Mouse (Mus musculus) bone marrow macrophage, adult 2 months (primary cell): ENCODE data around the gene Myo5a. TPM values are rescaled to one million over a fixed set of nuclear protein-coding genes. Genes with fewer than 3 reads are reported as not detected.
A peak's percentile ranks its signal among the peaks of the same experiment; 100 is the strongest.

Experiments
- H3K27ac ChIP-seq: 2 replicates; pipeline ENCODE4 v1.5.1; 2012; ENCODE audit warnings: low read depth, low read length; ENCODE audit not compliant: insufficient read depth
- H3K4me1 ChIP-seq: 2 replicates; pipeline ENCODE4 v1.6.1; 2012; ENCODE audit warnings: low read length; ENCODE audit not compliant: control insufficient read depth, insufficient read depth
- H3K4me3 ChIP-seq: 2 replicates; pipeline ENCODE4 v1.5.1; 2012; ENCODE audit warnings: mild to moderate bottlenecking, low read length, moderate library complexity; ENCODE audit not compliant: insufficient read depth
- CTCF ChIP-seq: IDR thresholded peaks from 2 replicates; pipeline ENCODE4 v1.5.1; 2012; ENCODE audit warnings: low read depth, mild to moderate bottlenecking, low read length, moderate library complexity
- POLR2A ChIP-seq: IDR thresholded peaks from 2 replicates; pipeline ENCODE4 v1.6.1; 2012; ENCODE audit warnings: mild to moderate bottlenecking, low read depth, low read length, borderline replicate concordance
- polyA plus RNA-seq: library from polyadenylated mRNA; stranded (reverse); fragments of >200 nt; gene quantifications from 2 replicates; pipeline ENCODE4 v1.2.4, GENCODE M21; 2012; ENCODE audit not compliant: missing spikeins, insufficient read depth, insufficient read length

Myo5a gene
- polyA plus RNA-seq, 1 experiment = 234 TPM

DNA sequence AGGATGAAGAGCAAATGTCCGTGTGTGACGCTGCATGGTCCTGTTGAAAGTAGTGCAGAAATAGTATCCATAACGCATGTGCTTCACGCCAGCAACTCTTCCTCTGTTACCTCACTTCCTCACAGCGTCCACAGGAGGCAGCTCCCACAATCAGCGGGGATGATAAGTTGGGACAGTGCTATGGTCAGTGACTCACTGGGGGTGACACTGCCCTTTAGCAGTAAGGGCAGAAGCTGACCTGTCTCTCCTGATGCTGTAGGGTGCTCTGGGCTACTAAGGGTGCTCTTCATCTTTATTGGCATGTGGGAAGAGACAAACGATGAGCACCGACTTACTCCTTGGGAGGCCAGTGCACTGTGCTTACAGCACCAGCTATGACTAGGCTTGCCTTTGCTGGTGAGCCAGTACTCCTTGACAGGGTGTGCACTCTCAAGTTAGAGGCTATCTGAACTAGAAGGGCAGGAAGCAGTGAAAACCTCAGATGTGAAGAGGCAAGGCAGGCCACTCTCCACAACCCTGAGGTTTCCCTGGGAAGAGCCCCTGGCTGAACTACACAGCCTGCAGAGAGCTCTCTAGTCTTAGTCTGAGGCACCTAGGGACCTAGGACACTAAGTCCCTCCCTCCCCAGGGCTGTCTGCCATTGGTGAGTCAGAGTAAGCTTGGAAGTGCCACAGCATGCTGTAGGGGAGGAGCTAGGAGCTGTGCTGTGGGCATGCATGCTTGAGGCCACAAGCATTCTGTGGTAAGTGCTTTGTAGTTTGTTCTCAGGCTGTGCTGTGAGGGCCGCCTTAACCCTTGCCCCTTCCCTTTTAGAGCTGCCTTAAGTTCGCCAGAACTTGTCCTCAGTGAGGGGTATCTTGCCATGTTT lies 150.8 kb downstream of the Myo5a start:
- H3K4me3 ChIP-seq = no peak overlapping the region
- no peak overlapping the region for H3K27ac ChIP-seq
- TF ChIP-seq CTCF = no peak
- TF ChIP-seq POLR2A = no peak
- peaks cover 4% of the 10 kb centered on the region for H3K4me1 ChIP-seq

DNA sequence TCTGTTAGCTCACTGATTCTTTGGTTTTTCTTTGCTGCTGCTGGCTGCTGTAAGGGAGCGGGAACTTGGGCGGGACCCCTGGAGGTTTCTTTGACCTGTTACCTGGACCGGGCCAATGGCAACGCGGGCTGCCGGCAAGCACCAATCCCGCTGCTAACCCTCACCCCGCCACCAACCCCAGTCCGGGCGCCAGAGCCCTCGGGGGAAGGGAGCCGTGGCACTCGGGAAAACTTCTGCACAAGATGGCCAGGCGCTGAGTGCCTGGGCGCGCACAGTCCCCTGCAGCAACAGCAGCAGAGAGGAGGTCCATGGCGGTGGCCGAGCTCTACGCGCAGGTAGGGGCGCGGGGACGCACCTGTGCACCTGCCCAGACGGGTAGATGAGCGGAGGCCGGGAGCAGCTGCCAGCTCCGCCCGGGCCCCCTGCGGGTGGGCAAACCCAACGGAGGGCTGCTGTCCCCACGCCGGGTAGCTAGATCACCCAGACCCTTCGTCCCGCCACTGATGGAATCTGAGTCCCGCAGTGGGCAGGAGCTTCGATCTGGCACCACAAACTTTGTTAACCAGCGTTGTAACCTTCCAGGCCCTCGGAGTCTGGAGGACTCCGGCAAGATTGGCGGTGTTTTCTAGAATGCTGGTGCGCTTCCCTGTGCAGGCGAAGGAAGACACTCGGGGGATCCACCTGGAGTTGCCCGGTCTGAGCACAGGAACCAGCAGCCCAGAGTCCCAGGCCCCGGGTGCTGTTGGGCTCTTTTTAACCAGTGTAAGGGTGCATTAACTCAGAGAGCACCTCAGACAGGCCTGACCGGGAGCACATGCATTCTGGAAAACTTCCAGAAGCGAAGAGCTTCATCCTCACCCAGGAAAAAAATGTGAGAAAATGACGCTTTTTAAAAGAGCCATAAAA lies 161.3 kb downstream of the Myo5a start, which contains the start of gene Myo5c:
Myo5c (plus strand) TSS at position 180 of the 906 bp plus-strand sequence.
- no peak for TF ChIP-seq CTCF
- TF ChIP-seq POLR2A = no peak
- peaks cover 3% of the 10 kb centered on the region for H3K4me1 ChIP-seq
- H3K27ac ChIP-seq = no peak within 1 kb of the TSS
- peak within 1 kb of the TSS; percentile 33; the same call in 1 of the 2 replicates for H3K4me3 ChIP-seq

DNA sequence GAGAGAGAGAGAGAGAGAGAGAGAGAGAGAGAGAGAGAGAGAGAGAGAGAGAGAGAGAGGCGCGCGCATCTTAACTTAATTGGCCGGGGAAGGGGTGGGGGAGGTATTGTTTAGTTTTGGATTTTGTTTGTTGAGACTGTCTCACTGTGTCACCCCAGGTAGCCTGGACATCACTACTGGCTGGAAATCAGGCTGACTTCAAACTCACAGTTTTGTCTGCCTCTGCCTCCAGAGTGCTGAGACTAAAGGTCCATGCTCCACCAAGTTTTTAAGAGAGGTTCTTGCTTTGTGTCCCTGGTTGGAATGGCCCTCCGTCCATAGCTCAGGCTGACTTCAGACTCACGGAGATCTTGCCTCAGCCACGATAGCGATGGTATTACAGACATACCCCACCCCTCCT lies 162.0 kb downstream of the Myo5a start:
- H3K4me1 ChIP-seq = peaks cover 3% of the 10 kb centered on the region
- no peak overlapping the region for H3K27ac ChIP-seq
- TF ChIP-seq CTCF (no peak), POLR2A (no peak)
- H3K4me3 ChIP-seq = no peak overlapping the region

DNA sequence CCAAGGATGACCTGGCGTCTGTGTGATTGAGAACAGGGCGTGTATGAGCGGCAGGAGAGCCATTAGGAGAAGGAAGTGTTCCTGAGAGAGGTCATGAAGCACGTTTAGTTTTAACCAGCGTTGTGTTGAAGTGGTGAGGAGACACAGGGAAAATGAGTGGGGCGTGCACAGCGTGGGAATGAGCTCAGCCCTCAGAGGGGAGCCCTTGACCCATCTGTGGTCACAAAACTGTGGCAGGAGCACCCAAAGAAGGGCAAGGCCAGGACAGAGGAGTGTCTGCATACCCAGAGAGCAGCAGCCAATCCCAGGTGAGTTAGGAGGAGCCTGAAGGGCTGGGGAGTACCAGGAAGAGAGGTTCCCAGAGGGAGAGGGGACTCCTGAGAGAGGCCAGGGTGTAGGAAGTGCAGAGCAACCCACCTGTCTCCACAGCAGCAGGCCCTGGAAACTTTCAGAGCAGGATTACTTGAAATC lies 163.5 kb downstream of the Myo5a start:
- Histone ChIP-seq H3K4me1 (peaks cover 3% of the 10 kb centered on the region), H3K4me3 (no peak overlapping the region), H3K27ac (no peak overlapping the region)
- TF ChIP-seq CTCF = no peak
- no peak for TF ChIP-seq POLR2A

DNA sequence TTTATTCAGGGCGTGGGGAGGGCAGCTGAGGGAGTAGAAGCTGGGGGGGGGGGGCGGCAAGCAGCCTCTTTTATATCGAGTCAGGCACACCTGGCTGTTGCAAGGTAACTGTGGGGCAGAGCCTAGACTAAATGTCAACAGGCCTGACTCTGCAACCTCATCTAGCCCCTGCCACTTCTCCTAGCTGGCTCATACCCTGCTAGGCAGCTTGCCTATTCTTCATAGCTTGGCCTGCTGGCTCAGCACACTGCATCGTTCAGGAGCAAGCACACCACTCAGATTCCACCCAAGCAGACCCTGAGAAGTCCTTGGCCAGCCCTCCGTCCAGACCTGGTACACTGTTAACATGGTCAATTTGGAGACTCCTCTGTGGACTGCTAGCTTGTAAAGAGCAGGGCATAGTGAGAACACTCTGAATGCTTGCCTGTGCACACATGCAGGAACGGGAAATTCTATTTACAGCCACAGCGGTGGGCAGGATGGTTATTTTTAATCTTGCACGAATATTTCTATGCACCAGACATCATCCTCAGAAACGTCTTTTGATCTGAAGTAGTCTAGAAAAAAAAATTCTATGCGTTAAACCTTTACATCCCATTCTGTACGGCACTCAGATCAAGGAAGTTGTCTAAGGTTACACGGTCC lies 164.3 kb downstream of the Myo5a start:
- H3K27ac ChIP-seq = no peak overlapping the region
- TF ChIP-seq POLR2A = no peak
- TF ChIP-seq CTCF = no peak

DNA sequence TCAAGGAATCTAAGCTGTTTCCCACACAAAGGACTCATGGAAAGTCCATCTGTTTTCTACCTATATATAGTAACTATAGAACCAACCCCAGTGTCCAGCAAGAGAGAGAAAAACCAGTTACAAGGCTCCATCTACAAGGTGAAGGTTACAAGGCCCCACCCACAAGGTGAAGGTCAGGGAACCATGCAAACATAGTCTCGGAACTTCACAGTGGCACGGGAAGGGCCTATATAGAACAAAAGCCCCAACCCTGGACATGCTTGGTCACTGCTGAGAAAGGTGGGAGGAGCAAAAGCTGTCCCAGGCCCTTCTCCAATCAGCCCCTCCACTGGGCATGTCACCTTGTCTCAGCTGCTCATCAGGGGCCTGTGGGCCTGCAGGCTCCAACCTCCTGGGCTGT lies 164.9 kb downstream of the Myo5a start:
- Histone ChIP-seq H3K4me1 (peaks cover 3% of the 10 kb centered on the region), H3K4me3 (no peak overlapping the region), H3K27ac (no peak overlapping the region)
- TF ChIP-seq CTCF (no peak), POLR2A (no peak)

More for the DNA sequence above, 164.3 kb downstream of the Myo5a start:
- Histone ChIP-seq H3K4me1 (peaks cover 3% of the 10 kb centered on the region), H3K4me3 (no peak overlapping the region)

DNA sequence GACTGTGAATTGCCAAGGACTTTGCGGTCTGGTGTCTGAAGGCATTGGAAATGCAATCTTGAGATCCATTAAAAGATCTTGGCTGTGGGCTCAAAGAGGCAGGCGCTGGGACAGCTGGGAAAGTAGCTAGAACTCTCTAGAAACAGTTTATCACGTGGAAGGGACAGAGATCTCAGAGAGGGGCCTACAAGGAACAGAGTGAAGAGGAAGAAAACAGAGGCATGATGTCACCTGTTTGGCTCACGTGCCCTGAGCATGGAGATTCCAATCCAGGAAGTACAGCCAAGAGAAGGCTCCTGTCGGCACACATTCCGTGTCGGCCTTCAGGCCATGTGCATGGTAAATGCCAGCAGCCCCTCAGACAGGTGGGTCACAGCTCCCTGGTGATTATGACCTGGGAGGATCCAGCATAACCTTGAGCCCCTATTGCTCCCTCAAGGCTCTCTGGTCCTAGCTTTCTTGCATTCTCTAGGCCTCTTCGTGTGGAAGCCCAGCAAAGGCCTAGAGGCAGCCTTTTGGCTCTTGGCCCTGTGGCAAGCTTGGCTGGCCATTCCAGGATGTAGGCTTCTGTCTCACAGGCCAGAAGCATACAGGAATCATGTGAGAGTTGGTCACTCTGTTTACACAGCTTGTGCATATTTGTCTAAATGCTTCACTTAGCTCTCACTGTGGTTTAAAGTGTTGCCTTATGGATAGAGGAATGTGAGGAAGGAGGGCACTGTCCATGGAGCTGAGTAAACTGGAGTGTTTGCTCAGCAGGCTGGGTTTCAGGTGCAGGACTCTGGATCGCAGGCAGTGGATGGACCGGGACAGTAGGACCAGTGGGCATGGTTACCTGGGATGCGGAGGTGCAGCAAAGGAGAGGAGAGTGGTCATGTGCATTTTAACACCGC lies 165.8 kb downstream of the Myo5a start:
- Histone ChIP-seq H3K4me1 (peaks cover 3% of the 10 kb centered on the region), H3K4me3 (no peak overlapping the region), H3K27ac (no peak overlapping the region)
- TF ChIP-seq CTCF (no peak), POLR2A (no peak)

DNA sequence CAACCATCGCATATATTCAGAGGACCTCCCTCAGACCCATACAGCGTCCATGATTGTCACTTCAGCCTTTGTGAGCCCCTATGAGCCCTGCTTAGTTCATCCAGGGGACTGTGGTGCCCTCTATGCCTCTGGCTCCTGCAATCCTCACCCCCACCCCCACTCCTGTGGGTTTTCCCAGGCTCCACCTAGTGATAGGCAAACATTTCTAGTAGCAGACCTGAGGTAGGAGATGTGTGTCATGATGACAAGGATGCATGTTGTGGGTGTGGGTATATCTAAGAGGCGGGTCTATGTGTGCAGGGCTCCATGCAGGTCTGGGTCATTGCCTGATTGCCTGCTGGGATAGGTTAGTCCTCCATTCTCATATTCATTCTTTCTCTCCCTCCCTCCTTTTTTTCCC lies 167.4 kb downstream of the Myo5a start:
- H3K4me3 ChIP-seq = no peak overlapping the region
- no peak overlapping the region for H3K27ac ChIP-seq
- peaks cover 3% of the 10 kb centered on the region for H3K4me1 ChIP-seq
- no peak for TF ChIP-seq POLR2A
- TF ChIP-seq CTCF = no peak

DNA sequence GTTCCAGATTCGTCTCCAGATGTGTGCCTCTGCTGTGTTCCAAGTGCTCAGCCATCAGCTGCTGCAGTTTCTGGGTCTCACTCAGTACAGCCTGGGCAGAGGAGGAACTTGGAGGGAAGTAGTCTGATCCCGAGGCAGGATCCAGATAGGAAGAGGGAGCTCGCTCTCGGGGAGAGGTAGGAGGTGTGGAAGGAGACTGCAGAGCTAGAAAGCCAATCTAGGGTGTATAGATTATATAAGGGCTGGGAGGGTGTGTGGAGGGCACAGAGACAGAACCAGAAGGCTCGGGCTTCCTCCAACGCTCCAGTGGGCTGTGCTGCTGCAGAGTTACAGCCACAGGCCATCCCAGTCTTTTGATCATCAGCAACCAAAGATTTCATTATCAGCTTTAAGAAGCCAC lies 172.2 kb downstream of the Myo5a start:
- H3K4me1 ChIP-seq = no peaks in the 10 kb centered on the region
- TF ChIP-seq POLR2A (no peak), CTCF (no peak)

More for the DNA sequence above, 172.2 kb downstream of the Myo5a start:
- no peak overlapping the region for H3K27ac ChIP-seq
- no peak overlapping the region for H3K4me3 ChIP-seq
